Mouse (Mus musculus) cortical plate, adult 2 months (tissue): ENCODE data around the gene Gipc1. TPM values are rescaled to one million over a fixed set of nuclear protein-coding genes. Genes with fewer than 3 reads are reported as not detected.

Source experiments
- H3K27ac ChIP-seq: fragments of 200-500 bp; 2 replicates; pipeline ENCODE4 v1.5.1; 2012; ENCODE audit warnings: low read length, control low read depth, inconsistent platforms; ENCODE audit not compliant: insufficient read depth
- H3K4me1 ChIP-seq: fragments of 200-500 bp; 2 replicates; pipeline ENCODE4 v1.6.1; 2011; ENCODE audit warnings: low read length; ENCODE audit not compliant: control insufficient read depth, insufficient read depth
- H3K4me3 ChIP-seq: fragments of 200-500 bp; 2 replicates; pipeline ENCODE4 v1.5.1; 2011; ENCODE audit warnings: mild to moderate bottlenecking, low read length, control low read depth; ENCODE audit not compliant: insufficient read depth
- CTCF ChIP-seq: fragments of 200-500 bp; IDR thresholded peaks from 2 replicates; pipeline ENCODE4 v1.5.1; 2011; ENCODE audit warnings: mild to moderate bottlenecking, control low read depth, low read length; ENCODE audit not compliant: insufficient read depth; ENCODE audit errors: extremely low read depth
- POLR2A ChIP-seq: fragments of 200-500 bp; IDR thresholded peaks from 2 replicates; pipeline ENCODE4 v1.6.1; 2011; ENCODE audit warnings: mild to moderate bottlenecking, low read length, control low read depth; ENCODE audit not compliant: insufficient read depth; ENCODE audit errors: extremely low read depth
- polyA plus RNA-seq: library from polyadenylated mRNA; depleted of rRNA; stranded (reverse); fragments of >200 nt; gene quantifications from 2 replicates; pipeline ENCODE4 v1.2.3, GENCODE M21; 2012

Gene Gipc1
- polyA plus RNA-seq, 1 experiment = 93.6 TPM

- Histone ChIP-seq H3K27ac (no peak overlapping the region), H3K4me3 (no peak overlapping the region), H3K4me1 (peaks cover 10% of the 10 kb centered on the region)
- TF ChIP-seq CTCF = no peak
- no peak for TF ChIP-seq POLR2A
Observed at GRCm38 (mm10) chr8:83660995-83661680, 8.7 kb downstream of the Gipc1 start.

GRCm38 (mm10) chr8:83662421-83662826 is 9.9 kb downstream of the Gipc1 start:
- TF ChIP-seq CTCF (peak; percentile 72), POLR2A (no peak)
- H3K4me1 ChIP-seq = peaks cover 15% of the 10 kb centered on the region
- H3K27ac ChIP-seq = no peak overlapping the region
- no peak overlapping the region for H3K4me3 ChIP-seq

GRCm38 (mm10) chr8:83664096-83664495 is 11.6 kb downstream of the Gipc1 start:
- no peak overlapping the region for H3K4me3 ChIP-seq
- H3K4me1 ChIP-seq = peaks cover 15% of the 10 kb centered on the region
- no peak overlapping the region for H3K27ac ChIP-seq
- TF ChIP-seq POLR2A = no peak
- no peak for TF ChIP-seq CTCF

- TF ChIP-seq POLR2A = no peak
- H3K4me1 ChIP-seq = peaks cover 13% of the 10 kb centered on the region
- H3K4me3 ChIP-seq = no peak overlapping the region
- no peak overlapping the region for H3K27ac ChIP-seq
Observed at GRCm38 (mm10) chr8:83664931-83665625, 12.6 kb downstream of the Gipc1 start.

GRCm38 (mm10) chr8:83665969-83666865 is 13.7 kb downstream of the Gipc1 start, which contains the start of gene Ptger1:
Gene Ptger1, plus strand, starts transcription at chr8:83666678.
- Histone ChIP-seq H3K27ac (peak within 1 kb of the TSS; percentile 2), H3K4me1 (peaks cover 7% of the 10 kb centered on the region), H3K4me3 (no peak within 1 kb of the TSS)
- 0 out of 2 replicates have a peak, but pooled peaks have one; percentile 9 for TF ChIP-seq POLR2A
- no peak for TF ChIP-seq CTCF

- H3K27ac ChIP-seq = no peak overlapping the region; the same call in 1 of the 2 replicates
- TF ChIP-seq CTCF = no peak
- TF ChIP-seq POLR2A = no peak
Observed at GRCm38 (mm10) chr8:83666866-83667234, 14.4 kb downstream of the Gipc1 start.

GRCm38 (mm10) chr8:83667526-83667925 is 15.0 kb downstream of the Gipc1 start:
- no peak overlapping the region for H3K4me3 ChIP-seq
- TF ChIP-seq CTCF (no peak), POLR2A (no peak)
- no peak overlapping the region for H3K27ac ChIP-seq

More at GRCm38 (mm10) chr8:83666866-83667234, 14.4 kb downstream of the Gipc1 start:
- peaks cover 7% of the 10 kb centered on the region for H3K4me1 ChIP-seq
- no peak overlapping the region for H3K4me3 ChIP-seq

GRCm38 (mm10) chr8:83668010-83668916 is 15.8 kb downstream of the Gipc1 start:
- 0 out of 2 replicates have a peak, but pooled peaks have one; percentile 14 for TF ChIP-seq POLR2A
- peak; percentile 57 for TF ChIP-seq CTCF
- H3K4me1 ChIP-seq = peaks cover 7% of the 10 kb centered on the region
- no peak overlapping the region for H3K27ac ChIP-seq
- no peak overlapping the region; the same call in 1 of the 2 replicates for H3K4me3 ChIP-seq

More at GRCm38 (mm10) chr8:83667526-83667925, 15.0 kb downstream of the Gipc1 start:
- peaks cover 7% of the 10 kb centered on the region for H3K4me1 ChIP-seq

- TF ChIP-seq CTCF (no peak), POLR2A (no peak)
- H3K4me1 ChIP-seq = peaks cover 7% of the 10 kb centered on the region
- no peak overlapping the region for H3K27ac ChIP-seq
- no peak overlapping the region for H3K4me3 ChIP-seq
Observed at GRCm38 (mm10) chr8:83669013-83669412, 16.5 kb downstream of the Gipc1 start.
